Mouse (Mus musculus) hematopoietic stem cell, adult 5-6 weeks (primary cell): ENCODE data around the gene Ugt1a10. TPM values are rescaled to one million over a fixed set of nuclear protein-coding genes. Genes with fewer than 3 reads are reported as not detected.
A peak's percentile ranks its signal among the peaks of the same experiment; 100 is the strongest.

Experiments used
- ATAC-seq, 2 experiments: fragments of 125-278 bp in 1 of 2; replicated peaks in 1 of 2; 2 replicates each; pipeline ENCODE4 v1.8.0; 2016 to 2017; ENCODE audit warnings: inconsistent platforms in 2 of 2, mild to moderate bottlenecking in 2 of 2, moderate number of reproducible peaks in 2 of 2, low read depth in 1 of 2, moderate TSS enrichment in 1 of 2; ENCODE audit not compliant: low FRiP score in 2 of 2, poor library complexity in 2 of 2, severe bottlenecking in 2 of 2, insufficient read depth in 1 of 2, low TSS enrichment in 1 of 2
- total RNA-seq: library from RNA; stranded (forward); fragments of 172-1452, 232-1000 nt; gene quantifications from 2 replicates; pipeline ENCODE4 v1.2.3, GENCODE M21; 2017

Gene Ugt1a10
- total RNA-seq, 1 experiment from 2014 or later: not detected

DNA sequence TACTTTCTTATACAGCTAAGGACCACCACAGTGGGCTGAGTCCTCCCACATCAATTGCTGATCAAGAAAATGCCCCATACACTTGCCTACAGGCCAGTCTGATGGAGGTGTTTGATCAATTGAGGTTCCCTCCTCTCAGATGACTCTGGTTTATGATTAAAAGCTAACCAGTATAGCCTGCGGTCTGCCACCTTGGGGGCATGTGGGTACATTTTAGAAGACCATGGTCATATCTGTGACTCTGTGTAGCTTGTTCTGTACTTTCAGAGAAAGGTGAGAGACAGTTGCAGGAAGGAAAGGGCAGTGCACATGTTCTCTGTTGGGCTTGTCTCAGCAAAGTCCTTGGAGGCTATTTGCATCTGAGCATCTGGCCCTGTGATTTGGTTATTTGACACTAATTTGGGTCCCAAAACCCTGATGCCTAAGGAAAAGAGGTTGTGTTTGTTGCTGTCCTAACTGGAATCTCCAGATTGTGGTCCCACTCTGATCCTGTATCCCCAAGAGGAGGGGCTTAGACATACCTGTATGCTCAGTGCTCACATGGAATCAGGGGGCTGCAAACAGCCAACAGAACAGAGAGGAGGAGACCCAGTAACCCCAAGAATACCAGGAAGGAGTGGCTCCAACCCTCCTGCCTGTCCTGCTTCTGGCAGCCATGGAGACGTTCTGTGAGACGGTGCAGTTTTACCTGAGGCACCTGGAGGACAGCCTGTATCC, 177.6 kb downstream of the Ugt1a10 start:
- no peak for ATAC-seq

DNA sequence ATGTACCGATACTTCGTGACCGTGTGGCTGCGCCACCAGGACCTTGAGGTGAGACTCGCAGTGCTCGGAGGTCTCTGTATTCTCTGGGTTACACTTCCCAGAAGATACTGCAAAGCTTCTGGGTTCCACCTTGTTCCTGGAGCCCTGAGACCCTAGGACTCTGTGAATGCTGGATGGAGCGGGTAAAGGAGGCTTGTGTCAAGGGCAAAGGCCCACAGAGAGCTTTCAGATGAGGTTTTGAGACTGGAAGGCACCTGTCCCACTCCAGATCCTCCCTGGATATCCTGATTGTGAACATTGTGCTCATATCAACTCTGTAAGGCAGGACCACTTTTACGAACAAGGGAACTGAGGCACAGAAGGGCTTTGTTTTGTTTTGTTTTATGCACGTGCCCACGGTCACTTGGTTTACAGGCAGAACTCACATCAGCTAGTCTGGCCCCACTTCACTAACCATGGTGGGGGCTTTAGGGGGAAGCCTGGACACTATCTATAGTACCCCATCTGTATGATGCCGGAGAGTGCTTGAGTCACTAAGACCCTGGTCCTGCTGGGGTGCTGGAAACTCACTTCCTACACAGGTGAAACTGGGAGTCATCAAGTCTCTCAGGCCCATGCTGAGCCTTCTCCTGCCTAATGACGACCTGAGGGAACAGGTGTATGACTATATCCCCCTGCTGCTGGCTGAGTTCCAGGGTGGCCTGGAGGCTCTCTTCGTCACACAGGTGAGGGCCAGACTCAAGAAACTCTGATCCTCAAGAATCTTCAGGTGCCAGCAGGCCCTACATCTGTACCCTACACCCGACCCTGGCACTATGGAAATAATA, 178.4 kb downstream of the Ugt1a10 start:
- no peak for ATAC-seq

DNA sequence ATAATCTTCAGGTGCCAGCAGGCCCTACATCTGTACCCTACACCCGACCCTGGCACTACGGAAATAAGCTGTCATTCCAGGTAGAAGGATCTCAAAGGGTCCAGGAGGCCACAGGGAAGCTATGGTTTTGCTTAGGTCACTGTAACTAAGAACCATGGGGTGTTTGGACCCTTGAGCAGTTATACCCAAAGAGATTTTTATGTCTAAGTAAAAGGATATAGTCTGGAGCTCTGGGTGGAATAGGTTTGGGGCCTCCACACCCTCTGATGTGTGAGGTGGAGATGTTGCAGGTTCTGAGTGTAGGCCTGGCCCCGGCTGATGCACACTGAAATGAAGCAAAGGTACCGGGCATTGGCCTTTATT, 179.0 kb downstream of the Ugt1a10 start:
- ATAC-seq: no peak

DNA sequence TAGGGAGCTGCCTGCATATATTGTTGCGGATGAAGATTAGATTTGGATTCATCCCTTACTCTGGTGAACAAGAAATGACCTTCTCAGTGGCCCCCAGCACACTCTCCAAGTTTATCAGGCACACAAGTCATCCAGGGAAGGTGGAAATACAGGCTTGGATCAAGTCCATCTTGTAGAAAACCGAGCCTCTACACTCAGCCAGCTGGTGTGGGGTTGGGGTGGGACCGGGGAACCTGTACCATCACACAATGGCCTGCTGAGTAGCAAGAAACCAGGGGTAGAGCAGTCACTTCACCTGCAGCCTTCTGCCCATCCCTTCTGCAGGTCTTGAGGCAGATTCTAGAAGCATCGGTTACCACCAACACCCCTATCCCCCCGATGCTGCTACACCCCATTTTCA, 179.5 kb downstream of the Ugt1a10 start:
- ATAC-seq: no peak

DNA sequence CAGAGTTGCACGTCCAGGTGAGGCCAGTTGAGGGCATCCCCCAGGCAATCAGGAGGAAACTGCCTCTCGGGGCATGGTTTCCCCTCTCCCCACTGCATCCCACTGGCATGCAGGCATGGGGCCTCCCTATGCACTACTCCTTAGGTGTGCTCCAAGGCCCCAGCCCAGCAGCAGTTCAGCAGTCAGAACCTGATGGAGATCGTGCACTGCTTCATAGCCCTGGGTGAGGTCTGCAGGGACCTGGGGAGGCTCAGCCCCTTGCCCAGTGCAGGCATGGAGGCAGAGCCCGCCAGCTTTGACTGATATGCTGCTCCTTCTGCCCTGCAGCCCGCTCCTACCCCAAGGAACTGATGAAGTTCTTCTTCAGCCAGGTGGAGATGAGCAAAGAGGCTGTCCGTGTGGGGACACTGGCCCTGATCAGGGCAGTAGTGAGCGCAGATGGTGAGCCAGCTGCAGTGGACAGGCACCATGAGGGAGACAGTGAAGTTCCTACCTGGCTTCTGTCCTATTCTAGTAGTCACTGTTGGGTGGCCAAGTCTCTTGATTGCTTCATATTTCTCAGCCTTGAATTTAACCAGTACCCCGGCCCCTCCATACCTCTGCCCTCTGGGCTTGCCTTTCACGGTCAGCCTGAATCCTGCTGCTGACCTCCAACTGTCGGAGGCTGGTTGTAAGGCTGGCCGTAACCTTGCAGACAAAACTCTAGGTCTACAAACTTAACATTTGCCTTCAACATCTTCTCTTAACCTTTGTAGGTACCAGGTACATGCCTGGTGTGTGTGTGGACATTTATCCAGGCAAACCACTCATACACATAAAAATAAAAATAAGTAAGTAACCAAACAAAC, 180.1 kb downstream of the Ugt1a10 start:
- no peak for ATAC-seq

DNA sequence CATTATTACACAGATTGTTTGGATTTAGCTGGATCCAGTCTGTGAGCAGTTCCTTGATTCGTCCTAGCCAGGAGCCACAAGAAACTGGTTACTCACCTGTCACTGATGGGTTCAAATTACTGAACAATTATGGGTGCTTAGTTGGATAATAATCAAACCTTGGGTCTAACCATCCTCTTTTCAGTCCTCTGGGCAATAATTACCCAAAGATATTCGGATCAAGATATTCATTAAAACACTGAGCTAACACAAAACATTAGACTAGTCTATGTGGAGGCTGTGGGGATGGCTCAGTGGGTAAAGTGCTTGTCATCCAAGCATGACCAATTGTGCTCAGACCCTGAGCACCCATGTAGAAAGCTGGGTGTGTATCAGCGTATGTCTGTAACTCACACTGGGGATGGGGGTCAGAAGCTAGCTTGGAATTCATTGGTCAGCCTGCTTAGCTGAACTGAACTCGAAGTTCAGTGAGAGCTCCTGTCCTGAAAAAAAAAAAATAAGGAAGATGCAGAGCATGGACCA, 180.8 kb downstream of the Ugt1a10 start:
- no peak for ATAC-seq

DNA sequence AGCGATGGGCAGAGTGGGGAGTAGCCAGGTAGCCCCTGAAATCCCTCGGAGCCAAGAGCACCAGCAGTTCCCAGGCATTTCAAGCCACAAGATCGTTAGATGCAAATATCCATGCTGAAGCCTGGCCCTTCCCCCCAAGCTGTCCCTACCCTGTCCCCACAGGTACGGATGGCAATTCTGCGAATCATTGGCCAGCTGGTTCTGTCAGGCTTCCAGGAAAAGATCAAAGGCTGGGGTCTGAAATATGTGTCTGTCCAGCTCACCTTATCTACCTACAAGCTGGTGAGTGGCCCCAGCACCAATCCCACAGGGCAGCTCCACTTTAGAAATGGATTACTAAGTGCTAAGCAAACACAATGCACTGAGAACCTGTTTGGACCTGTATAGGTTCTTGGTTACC, 182.1 kb downstream of the Ugt1a10 start:
- no peak for ATAC-seq

DNA sequence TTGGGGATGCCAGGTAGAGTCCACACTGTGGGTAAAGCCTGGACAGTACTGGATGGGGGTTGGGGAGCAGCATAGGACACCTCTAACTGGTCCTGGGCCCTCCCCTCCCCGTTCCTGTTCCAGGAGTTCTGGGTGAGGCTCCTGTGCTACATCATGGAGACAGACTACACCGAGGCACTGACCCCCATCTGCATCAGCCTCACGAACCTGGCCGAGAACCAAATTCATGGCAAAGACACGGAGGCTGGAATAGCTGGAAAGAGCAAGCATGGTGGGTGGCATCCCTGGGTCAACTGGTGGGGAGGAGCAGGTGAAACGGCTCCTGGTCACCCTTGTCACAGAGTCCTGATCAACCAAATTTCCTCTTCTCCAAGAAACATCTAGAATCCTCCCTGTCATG, 183.6 kb downstream of the Ugt1a10 start:
- no peak for ATAC-seq

DNA sequence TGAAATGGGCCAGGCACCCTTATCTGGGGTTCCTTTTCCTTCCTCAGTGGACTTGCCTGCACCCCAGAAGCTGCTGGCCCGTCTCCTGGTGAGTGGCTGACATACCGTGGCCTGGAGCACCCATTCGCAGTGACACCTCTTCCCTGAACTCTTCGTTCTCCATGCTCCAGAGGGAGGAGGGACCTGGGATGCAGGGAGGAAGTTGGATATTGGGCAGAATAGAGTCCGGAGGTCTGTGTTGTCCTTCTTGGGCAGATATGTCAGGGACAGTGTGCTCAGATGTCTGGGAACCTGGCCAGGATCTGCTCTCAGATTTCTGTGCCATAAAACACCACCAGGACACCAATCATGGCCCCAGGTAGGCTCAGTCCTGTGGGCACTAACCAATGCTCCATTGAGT, 184.9 kb downstream of the Ugt1a10 start:
- ATAC-seq: no peak

DNA sequence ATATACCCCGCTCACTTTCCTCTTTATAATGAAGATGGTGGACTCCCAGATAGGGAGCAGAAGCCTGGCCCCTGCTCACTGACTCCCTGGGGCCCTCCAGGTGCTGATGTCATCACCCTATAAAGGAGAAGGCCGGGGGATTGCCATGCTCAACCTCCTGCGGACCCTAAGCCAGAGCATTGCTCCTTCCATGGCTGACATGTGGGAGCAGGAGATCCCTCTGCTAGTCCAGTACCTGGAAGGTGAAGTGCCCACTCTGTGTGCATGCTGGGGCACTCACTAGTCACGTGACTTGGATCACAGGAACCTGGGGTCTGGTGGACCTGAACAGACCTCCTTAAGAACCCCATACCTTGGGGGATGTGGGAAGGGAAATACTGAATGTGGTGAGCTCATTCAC, 185.4 kb downstream of the Ugt1a10 start:
- no peak for ATAC-seq

DNA sequence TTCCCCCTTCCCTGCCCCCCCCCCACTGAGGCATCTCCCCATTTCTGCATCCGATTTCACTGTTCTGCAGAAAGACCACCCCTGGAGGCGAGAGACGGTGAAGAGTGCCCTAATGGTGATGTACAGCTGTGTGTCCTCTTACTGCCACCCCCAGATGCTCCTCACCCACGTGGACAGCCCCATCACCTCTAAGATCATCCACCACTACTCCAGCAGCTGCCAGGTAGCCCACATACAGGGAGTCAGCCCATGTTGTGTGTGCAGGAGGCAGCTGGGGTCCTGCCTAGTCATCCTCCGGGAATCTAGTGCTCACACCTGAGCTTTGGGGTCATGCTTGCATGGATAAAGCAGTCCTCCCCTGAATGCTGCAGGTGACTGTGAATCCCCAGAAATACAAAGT, 188.7 kb downstream of the Ugt1a10 start:
- no peak for ATAC-seq

DNA sequence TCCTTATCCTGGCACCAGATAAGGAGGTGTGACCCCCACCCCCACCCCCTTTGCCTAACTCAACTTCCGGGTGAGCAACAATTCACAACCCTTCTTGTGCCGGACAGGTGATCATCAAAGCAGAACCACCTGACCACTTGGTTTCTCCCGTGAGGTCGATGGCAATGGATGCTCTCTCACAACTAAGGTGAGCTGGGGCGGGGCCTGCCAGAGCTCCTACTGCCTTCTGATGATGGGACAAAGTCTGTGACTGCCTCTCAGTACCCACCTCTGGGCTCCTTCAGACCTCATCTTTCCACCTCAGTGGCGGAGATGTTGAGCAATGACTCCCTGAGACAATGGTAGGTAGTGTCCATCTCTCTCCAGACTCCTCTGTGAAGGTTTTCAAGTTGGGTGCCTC, 190.7 kb downstream of the Ugt1a10 start:
- ATAC-seq: no peak

DNA sequence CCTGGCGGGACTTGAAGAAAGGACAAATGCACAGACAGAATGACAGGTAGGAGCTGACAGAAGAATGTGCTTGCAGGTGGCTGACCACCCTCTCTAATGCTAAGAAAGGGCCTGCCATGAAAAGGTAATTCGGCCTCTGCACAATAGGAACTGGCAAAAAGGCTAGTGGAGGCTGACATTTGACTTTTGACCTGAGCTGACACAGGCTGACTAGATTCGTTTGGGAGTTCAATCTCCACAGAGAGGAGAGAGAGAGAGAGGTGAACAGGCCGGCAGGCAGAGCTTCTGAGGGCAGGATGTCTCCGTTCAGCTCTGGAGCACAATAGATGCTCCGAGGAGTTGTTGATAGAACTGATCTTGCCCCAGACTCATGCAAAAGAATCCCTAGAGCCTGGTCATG, 191.2 kb downstream of the Ugt1a10 start:
- no peak for ATAC-seq

DNA sequence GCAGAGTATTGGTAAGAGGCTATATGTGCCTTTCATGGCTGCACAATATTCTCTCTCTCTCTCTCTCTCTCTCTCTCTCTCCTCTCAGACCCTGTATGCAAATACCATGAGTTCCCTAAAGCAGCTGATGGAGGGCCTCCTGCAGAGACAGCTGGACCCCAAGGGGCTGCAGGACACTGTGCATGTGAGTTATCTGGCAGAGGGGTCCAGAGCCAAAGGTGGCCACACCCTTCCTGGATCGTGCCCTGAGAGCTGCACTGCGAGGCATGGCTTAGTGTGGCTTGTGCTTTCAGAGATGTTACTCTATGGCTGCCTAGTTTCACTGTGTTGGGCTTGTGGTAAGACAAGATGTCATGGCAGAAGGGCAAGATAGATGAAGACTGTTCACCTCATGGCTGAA, 192.5 kb downstream of the Ugt1a10 start:
- no peak for ATAC-seq

DNA sequence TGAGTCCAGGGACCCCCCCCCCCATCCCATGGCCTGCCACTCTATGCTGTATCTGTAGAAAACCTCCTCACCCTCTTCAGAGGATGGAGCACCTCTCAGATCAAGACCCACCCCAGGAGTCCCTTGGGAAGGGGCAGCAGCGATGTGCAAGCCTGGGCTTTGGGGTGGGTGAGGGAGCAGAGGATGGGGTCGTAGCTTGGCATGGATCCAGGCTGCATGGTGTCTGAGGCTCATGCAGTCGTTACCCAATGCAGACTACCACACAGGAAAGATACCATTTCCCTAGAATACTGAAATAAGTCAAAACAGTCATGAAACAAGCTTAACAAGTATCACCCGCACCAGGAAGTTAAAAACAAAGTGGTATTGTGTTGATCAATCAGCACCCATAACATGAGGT, 193.5 kb downstream of the Ugt1a10 start:
- peak; percentile 1 to 2; a peak in 1 of 4 replicates for ATAC-seq

DNA sequence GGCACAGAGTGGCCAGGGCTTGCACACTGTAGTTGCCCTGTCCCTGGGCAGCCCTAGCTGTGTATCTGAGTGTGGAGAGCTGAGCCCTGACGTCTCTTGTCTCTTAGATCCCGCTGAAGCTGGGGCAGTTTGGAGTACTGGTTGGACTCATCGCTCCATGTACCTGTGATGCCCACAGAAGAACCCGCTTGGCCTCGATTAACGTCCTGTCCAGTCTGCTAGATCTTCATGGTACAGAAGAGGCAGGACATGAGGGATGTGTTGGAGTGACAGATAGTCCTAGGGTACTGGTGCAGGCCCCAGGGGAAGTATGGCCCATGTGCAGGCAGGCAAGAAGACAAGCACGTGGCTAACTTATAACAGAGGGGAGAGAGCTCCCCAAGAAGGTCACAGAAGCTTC, 194.4 kb downstream of the Ugt1a10 start:
- ATAC-seq: no peak

DNA sequence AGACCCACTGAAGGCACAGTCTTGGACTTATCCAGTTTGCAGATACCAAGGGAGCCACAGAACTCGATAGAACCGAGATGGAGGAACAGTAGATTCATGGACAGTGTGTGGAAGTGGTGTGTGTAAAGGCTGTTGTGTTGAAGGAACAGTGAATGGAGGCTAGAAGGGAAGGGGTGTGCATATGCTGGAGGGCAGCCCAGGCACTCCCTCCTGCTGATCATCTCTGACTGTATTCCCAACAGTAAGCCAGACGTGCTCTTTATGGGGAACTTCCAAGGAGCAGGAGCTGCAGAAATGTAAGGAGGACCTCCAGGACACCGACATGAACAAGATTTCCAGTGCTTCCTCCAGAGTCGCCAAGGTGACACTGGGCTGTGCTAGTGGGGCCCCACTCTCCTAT, 194.8 kb downstream of the Ugt1a10 start:
- ATAC-seq: no peak

DNA sequence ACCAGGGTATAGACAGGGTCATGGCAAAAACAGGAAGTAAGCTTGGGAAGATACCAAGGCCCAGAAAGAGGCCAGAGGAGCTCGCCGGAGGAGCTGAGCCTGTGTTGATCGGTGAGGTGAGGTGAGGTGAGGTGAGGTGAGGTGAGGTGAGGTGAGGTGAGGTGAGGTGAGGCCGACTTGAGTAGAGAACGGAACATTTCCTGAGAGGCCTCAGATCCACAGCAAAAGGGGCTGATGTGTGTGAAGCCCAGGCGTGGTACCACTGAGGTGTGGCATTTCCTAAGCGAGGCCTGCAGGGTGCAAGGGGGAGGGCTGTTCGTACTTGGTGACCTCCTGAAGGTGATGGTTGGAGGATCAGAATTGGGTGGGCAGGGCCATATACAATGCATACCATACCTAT, 197.9 kb downstream of the Ugt1a10 start:
- peak in 1 of 2 experiments; percentile 12; a peak in 2 of 4 replicates for ATAC-seq
